Mouse (Mus musculus) myocyte (in vitro differentiated cells): ENCODE measurements at regions not wholly inside any gene's neighbourhood (a gene's known extent, or its start where the extent isn't known, plus 50 kb on each side); places are given as distances from the start of the nearest gene placed in this dataset.

Source experiments
- E2F4 ChIP-seq: IDR thresholded peaks from one replicate; pipeline ENCODE4 v1.6.1; 2011; ENCODE audit warnings: mild to moderate bottlenecking, control low read depth, moderate library complexity; ENCODE audit not compliant: insufficient read depth
- MAX ChIP-seq: IDR thresholded peaks from one replicate; pipeline ENCODE4 v1.6.1; 2011; ENCODE audit warnings: low read depth, mild to moderate bottlenecking, control low read depth
- MYOG ChIP-seq, 3 experiments: IDR thresholded peaks; one replicate each; pipeline ENCODE4 v1.6.1; 2011; ENCODE audit warnings: control low read depth in 2 of 3, low read depth in 2 of 3, mild to moderate bottlenecking in 2 of 3; ENCODE audit not compliant: insufficient read length in 2 of 3, control insufficient read depth in 1 of 3, insufficient read depth in 1 of 3
- POLR2A ChIP-seq: IDR thresholded peaks from one replicate; pipeline ENCODE4 v1.6.1; 2011; ENCODE audit warnings: low read depth, mild to moderate bottlenecking, control low read depth, moderate library complexity; ENCODE audit not compliant: insufficient read length
- USF1 ChIP-seq: IDR thresholded peaks from one replicate; pipeline ENCODE4 v1.6.1; 2011; ENCODE audit warnings: low read depth, mild to moderate bottlenecking, control low read depth, moderate library complexity

GRCm38 (mm10) chr4:153696426-153697040, 213.9 kb upstream of the Ajap1 start:
- no peak for TF ChIP-seq MYOG (IDR thresholded peaks at IDR 0.05; ENCODE audit: control insufficient read depth in 1 of 3, insufficient read depth in 1 of 3, insufficient read length in 2 of 3, low read depth in 2 of 3)
- no peak for TF ChIP-seq POLR2A
- TF ChIP-seq E2F4: no peak
- no peak for TF ChIP-seq MAX
- no peak for TF ChIP-seq USF1
